Mouse (Mus musculus): ENCODE results near the gene Ankdd1a.

The Ankdd1a gene

DNA sequence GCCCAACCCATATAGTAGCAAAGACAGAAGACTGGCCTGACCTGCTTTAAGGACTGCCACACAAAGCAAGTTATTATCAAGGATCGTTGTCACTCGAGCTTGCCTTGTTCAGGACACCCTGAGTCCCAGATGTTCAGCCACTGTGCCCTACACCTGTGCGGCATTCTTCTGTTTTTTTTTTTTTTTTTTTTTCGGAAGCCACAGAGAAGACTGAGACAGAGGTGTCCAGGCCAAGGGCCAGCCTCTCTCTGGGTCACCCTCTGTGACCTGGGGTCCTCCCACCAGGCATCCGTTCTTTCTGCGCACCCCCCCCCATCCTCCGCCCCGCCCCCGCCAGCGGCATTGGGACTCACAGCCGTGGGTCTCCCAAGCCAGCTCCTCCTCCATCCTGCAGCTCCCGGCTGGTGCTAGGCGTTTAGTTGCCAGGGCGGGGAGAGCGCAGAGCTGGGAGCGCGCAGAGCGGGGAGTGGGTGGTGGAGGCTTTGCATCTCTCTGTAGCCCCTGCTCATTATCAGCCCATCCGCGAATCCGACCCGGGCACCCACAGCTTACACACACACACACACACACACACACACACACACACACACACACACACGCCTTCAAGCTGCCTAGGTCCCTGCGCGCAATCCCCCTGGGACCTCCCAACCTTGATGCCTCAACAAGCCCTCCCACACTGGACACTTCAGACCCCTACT lies at the start of gene Ankdd1a:
Gene Ankdd1a, minus strand, starts transcription at position 387 of the 698 bp plus-strand sequence.
- no peak for DNase-seq

DNA sequence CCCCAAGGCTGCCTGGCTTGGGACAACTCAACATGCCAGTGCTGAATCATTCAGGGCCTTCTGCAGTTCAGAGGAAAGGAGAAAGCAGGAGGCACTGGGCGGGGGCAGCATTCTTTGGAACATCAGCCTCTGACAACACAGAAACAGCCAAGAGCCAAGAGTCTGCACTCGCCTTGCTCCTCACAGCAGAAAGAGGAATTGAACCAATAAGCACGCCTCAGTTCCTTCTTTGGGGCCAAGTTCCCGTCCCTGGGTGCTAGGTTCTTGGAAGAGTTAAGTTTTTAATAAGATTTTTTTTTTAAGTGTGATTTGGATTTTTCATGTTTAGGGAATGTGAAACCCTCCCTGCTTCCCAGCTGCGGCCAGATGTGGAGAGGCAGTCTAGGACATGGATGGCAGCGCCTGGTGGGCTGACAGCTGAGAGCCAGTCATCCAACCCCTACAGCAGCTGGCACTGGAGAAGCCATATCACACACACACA lies 49.5 kb upstream of the Ankdd1a start:
- no peak for DNase-seq

DNA sequence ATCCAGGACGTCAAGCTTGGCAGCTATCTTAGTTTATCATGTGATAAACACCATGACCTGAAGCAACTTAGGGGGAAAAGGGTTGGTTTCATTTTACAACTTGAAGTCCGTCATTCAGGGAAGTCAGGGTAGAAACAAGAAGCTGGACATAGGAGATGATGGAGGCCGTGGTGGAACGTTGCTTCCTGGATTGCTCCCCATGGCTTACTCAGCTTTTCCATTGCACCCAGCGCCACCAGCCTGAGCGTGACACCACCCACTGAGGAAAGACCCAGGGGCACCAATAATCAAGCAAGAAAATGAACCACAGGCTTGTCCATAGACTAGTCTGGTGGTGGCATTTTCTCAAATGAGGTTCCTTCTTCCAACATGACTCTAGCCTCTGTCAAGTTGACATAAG lies 48.8 kb upstream of the Ankdd1a start:
- DNase-seq, result no peak

DNA sequence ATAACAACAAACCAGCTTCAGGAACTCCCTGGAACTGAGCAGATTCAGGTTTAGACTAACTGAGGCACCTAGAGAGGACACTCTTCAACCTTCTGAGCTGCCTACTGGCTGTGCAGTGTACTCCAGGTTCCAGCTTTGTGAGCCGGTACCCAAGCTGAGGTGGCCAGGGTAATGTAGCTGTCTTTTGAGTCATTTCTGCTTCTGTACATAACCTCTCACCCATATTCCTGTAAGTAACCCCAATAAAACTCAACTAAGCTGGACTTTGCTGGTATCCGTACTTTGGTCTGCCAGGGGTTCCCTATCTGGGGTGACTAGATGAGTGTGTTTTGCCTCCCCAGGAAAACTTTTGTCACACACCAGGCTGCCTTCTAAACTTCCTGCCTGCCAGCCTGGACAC lies 44.7 kb upstream of the Ankdd1a start:
- DNase-seq, result no peak

DNA sequence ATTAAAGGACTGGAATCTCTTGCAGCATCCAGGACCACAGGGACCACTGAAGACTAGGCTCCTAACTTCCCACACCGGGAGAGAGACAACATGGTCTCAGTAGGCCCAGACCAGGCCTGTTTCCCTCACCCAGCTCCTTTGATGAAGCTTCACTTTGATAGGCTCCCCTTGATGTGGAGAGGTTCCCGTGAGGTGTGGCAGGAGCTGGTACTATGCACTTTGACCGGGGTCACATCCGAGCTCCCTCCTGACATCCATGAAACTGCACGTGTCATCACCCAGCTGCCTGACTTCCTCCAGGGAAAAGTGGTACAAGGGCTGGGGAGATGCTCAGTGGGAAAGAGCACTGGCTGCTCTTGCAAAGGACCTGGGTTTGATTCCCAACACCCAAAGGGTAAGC lies 43.1 kb upstream of the Ankdd1a start:
- DNase-seq, result no peak

DNA sequence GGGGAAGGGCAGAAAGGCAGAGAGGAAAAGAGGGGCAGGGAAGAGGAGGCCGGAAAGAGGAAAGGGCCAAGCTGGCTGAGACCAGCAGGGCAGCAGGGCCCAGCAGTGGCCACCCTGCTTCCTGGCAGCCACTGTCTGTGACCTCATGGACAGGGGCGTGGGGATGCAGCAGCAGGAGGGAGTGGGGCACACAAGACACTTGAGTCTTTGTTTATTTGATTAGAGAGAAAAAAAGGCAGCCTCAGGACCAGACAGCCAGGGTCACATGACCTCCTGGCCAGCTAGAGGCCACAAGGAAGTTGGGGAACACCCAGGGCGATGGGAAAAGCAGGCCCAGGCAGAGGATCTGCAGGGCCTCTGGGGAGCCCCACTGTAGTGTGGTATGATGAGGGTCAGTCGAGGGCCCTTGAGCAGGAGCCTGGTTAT lies 42.1 kb upstream of the Ankdd1a start:
- DNase-seq, result no peak

DNA sequence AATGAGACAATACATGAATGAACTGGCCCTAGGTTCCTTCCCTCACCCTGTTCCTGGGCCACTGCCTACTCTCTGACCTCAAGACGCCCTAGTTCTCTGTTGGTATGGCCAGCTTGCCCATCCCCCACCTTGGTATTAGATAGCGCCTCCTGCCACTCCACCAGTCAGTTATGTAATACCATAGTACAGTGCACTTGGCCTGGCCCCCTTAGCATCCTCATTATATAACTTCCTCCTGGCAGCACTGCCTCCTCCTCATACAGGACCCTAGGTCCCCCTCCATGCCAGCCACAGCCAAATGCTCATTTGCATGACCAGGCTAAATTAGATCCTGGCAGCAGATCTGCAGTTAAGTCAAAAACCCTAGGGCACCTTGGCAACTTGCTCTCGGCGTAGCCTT lies 41.0 kb upstream of the Ankdd1a start:
- no peak for DNase-seq

DNA sequence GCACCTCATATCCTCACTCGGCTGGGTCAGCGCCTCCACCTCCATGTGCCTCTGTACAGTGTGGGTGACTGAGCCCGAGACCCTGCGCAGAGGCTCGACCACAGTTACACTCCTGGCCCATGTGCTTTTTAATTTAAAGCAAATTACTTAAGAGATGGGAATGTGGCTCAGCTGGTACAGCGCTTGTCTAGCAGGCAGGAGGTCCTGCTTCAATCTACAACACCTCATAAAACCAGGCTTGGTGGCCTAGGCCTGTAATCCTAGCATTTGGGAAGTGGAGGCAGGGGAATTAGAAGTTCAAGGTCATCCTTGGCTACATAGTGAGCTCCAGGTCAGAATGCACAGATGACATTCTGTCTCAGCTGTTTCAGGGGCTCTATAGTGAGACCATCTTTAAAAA lies 38.8 kb upstream of the Ankdd1a start:
- no peak for DNase-seq

DNA sequence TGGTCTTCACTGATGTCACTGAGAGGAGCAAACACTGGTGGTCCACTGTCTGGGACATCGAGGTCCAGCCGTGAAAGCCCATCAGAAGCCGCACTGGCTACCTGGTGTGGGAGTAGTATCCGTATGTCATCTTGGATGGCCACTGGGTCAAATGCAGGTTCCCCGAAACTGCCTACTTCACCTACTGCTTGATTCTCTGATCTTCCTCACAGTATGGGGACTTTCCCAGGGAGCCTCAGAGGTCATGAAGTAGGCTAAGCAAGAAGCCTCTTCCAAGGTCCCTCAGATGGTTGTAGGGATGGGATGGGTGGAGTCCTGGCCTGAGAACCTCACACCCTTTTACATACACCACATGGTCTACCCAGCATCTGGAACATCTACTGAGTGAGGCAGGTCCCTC lies 37.0 kb upstream of the Ankdd1a start:
- no peak for DNase-seq

DNA sequence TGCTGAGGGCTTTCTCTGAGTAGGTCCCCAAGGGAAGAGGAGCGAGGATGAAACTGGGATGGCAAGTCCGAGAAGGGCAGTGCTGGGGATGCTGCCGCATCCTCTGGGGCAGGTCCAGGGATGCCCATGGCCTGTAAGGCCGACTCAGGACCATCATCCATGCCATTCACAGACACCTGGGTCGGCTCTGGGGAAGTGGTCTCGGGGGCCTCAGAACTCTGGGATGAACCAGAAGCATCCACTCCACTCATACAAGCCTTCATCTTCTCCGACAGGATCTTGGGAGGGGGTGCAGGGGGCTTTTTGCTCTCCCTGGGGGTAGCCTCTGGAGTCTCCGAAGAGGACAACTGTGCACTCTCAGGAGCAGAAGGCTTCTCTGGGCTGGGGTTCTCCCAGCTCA lies 36.4 kb upstream of the Ankdd1a start:
- no peak for DNase-seq

DNA sequence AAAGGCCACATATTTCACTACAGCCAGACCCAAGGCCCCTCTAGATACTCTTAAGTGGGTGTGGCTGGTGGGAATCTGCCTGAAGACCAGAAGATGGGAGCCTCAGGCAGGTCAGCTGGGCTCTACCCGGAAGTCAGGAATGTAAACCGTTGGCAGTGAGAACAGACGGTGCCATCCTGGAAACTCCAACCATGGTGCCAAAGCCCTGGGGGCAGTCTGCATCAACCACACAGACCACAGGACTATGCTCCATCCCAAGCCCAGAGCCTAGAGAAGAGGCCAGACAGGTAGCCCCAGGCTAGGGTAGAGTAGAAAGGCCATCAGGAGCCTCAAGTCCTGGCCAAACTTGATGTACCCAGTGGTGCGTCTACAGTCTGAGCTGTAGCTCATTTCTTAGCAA lies 35.6 kb upstream of the Ankdd1a start:
- DNase-seq, result no peak

DNA sequence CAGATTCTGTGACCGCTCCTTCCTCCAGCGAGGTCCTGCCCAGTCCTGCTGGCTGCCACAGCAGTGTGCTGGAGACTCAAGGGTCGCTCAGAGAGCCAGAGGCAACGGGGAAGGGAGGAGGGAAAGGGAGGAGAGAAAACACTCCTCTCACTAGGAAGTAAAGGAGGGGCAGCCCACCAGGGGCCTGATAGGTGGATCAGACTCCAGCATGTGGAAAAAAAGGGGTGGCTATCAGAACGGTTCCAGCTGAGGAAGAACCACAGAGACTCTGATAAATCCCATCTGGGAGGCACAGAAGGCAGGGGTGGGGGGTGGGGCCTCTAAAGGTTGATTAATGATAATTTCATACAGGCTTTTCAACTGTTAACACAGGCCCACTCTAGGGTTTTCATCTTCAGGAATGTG lies 35.0 kb upstream of the Ankdd1a start:
- DNase-seq, result no peak

DNA sequence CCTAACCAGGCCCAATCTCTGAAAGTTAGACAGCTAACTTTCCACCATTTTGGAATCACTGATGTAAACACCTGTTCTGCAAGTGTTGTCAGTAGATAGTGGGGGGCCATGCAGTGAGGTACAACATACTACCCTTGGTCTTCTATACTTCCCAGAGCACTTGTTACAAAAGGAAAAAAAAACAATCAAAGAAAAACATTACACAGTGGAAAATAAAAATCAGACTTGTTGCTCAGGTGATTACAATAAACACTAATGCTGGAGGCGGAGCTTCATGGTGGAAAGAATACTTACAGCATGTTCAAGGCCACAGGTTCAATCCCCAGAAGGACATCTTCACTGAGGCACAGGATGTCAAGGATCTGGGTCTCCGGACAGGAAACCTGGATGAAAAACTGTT lies 32.7 kb upstream of the Ankdd1a start:
- no peak for DNase-seq

DNA sequence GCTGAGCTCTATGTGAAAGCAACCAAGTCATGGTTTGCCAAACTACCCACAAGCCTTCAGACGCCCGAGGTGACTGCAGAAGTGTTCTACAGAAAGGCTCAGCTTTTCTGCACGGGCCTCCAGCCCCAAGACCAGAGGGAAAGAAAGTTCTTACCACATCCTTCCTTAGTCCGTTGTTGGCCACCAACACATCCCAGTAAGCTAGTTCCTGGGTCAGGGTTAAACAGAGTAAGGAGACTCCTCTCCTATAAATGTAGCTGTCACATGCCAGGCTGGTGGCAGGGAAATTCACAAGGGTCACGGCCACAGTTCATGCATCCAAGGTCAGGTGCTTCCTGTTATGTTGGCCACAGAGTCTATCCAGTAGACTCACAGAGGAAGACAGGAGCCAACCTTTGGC lies 32.1 kb upstream of the Ankdd1a start:
- DNase-seq, result peak; percentile 21 to 44

DNA sequence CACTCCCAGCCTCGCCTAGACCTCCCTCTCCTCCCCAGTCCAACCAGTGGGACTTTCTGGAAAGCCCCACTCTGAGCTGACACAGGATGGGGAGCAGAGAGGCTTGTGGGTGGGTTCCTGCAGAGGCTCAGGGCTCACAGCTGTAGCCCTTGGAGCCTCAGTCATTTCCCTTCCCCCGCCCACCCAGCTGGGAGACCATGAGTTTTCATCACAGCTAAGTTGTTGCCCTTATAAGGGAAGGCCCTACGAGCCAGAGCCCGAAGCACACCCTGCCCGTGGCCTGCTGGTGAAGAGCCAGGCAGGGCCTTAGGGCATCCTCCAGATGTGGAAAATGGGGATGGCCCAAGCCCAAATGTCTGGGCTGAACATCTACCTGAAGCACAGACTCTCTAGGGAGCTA lies 31.0 kb upstream of the Ankdd1a start:
- peak; percentile 83 to 85 for DNase-seq

DNA sequence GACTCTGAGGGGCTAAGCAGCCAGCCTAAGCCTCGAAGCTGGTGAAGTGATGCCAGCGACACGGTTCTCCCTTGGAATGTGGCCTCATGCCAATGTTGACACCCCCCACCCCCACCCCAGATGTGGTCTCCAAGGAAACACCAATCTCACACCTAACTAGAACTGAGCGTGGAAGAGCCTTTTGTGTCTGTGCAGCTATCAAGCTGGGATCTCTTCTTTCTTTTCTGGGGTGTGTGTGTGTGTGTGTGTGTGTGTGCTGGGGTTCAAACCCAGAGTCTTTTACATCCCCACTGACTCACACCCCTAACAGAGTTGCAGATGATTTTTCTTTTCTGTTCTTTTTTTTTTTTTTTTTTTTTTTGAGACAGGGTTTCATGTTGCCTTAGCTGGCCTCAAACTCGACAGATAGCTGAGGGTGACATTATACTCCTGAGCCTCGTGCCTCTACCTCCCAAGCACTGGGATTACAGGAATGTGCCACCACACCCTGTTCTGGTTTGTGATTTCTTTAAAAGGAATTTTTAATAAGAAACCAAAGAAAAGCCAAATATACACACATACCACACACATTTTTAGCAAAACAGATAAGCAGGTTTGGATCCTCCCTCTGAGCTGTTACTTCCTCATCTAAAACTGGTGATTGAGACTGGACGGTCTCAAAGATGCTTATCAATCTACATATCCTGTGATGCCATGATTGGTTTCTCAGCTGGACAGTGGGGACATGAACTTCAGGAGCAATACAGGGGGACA lies 30.3 kb upstream of the Ankdd1a start:
- DNase-seq, result no peak

DNA sequence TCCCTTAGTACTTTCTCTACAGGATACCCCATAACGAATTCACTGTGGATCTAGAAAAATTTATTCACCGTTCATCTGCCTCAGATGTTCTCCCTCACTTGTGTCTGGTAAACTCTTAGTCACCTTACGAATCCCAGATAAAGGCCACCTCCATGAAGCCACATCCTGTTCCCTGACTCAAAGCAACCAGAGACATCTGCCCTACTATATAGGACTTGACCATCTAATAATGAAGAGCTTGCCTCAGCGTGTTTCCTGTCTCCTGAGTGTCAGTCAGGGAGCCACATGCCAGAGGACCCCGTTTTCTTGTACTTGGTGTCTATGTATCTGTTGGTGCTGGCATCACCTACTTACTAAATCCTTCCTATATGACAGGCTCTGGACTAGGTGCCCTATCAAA lies 29.6 kb upstream of the Ankdd1a start:
- DNase-seq, result no peak

DNA sequence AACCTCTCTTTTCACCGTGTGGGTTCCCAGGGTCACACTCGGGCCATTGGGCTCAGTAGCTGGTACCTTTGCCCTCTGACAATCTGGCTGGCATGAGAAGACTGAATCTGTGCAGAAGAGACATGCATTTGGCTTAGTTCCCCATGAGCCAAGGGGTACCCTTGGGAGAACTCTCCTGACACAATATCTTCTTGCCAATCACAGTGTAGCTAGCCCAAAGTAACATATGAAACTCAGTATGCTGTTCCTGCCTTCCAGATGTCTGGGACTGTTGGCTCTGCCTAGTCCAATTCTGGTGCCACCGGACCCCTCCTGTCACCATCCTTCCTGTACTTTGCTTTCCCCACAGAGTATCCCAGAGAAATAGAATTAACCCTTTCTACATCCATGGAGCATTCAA lies 29.1 kb upstream of the Ankdd1a start:
- DNase-seq, result no peak

DNA sequence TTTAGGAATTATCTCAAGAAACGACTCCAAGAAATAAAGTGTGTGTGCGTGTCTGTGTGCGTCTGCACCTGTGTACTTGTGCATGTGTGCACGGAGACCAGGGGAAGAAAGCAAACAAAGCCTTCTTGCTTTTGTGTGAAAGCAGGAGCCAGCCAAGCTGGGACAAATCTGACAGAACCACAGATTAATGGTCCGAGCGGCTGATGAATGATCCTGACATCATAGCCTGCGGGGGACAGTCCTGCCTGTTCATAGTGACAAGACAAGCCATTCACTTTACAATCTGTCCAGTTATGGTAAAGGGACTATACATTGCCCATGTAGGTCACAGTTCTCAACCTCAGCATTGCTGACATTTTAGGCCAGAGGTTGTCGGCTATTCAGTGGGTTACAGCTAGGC lies 28.3 kb upstream of the Ankdd1a start:
- DNase-seq, result no peak

DNA sequence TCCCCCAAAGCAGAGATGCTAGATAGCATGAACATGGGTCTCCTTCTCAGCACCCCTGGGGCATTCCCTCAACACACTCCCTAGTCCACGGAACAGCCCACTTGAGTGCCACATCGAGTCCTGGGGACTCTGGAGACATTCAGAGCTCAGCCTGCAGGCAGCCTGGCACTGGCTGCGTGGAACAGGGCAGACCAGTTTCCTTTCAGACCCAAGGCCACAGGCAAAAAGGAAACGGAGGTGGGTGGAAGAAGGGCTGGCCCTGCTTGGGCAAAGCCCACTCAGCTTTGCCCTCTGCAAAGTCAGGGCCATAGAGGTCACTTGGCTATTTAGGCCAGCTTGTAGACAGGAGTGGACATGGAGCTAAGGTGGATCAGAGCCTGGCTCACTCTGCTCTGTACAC lies 27.9 kb upstream of the Ankdd1a start:
- DNase-seq, result no peak

DNA sequence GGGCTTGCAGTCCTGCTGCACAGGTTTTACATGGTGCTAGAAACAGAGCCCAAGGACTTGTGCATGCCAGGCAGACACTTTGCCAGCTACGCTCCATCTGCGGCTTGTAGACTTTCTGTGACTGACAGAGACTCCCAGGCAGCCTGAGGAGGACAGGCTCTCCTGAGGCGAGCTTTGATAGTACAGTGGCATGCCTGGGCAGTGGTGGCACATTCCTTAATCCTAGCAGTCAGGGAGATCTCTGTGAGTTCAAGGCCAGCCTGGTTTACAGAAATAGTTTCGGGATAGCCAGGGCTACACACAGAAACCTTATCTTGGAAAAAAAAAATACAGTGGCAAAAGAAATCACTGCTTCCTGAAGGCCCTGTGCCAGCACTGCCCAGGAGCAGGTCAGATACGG lies 27.1 kb upstream of the Ankdd1a start:
- DNase-seq, result no peak

DNA sequence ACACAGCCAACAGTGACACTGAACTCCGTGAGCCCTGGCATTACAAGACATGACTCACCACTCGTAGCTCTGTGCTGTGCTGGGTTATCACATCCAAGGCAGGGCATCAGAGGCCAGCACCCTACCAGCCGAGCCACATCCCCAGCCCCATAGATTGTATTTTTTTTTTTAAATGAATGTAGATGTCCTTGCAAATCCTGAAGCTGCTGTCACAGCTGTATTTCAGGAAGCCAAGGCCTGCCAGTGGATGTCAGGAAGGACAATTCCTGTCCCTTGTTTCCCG lies 26.4 kb upstream of the Ankdd1a start:
- no peak for DNase-seq

DNA sequence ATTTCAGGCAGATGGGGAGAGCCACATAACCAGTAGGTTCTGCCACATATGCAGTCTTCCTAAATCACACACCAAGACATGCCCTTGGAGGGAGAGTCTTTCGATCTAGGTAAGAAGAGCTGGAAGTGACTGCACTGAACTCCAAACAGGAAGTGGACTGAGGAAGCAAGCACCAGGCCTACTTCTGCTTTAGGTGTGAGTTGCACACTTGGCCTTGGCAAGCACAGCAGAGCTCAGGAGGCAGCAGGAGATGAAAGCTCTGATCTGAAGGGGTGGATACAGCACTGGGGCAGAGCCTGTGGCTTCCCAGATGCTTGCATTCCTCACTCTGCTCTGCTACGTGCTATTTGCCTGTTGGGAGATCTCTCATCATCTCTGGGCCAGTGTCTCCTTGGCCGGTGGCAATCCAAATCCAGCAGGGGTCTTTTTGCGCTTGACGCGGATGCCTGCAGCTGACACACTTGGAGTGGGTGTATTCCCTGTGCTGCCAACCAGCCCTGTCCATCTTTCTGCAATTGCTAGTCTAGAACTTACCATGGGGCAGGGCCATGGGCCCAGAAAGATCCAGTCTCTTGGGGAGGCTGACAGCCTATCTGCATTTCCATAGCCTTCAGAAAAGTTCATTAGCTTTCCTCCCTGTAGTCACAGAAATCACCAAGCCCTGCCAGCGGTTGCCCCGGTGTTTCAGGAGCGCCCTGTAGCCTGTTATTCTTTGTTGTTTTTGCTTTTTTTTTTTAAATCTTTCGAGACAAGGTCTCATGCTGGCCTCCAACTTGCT lies 25.8 kb upstream of the Ankdd1a start:
- no peak for DNase-seq

DNA sequence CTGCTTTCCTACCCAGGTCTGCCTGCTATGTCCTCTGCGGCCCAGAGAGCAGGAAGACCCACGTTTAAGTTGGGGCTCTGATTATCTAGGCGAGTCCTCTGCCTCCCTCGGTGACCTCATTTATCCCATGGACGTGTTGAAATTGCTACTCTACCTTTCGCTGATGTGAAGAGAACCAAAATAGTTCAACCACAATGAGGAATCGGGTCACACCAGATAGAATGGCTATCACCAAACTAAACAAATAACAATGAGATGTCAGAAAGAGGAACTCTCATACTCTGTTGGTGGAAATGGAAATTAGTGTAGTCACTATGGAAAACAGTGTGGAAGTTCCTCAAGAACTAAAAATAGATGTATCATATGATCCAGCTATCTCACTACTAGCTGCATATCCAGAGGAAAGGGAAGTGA lies 22.1 kb upstream of the Ankdd1a start:
- no peak for DNase-seq
